Mouse (Mus musculus) yolk sac, embryonic 10.5 days (tissue): ENCODE data around the gene Gm765.

Source experiments
- DNase-seq: peaks from one replicate; pipeline ENCODE4 v3.0.0-alpha.2; 2017; ENCODE audit warnings: low spot score

Gene Gm765

GRCm38 (mm10) chr6:98212225-98212624 is 130.3 kb downstream of the Gm765 start:
- no peak for DNase-seq

- no peak for DNase-seq
Measured at GRCm38 (mm10) chr6:98210237-98210636, 132.3 kb downstream of the Gm765 start.

- DNase-seq, result no peak
Measured at GRCm38 (mm10) chr6:98208051-98208450, 134.5 kb downstream of the Gm765 start.

GRCm38 (mm10) chr6:98198706-98199105 is 143.8 kb downstream of the Gm765 start:
- no peak for DNase-seq

GRCm38 (mm10) chr6:98190745-98191442 is 151.7 kb downstream of the Gm765 start:
- no peak for DNase-seq
